Mouse (Mus musculus) ES-E14 (cell line): ENCODE data around the gene Bsph2. TPM values are rescaled to one million over a fixed set of nuclear protein-coding genes. Genes with fewer than 3 reads are reported as not detected.

Experiments
- DNase-seq: peaks from one replicate; pipeline ENCODE4 v3.0.0-alpha.2; 2013; ENCODE audit warnings: low read depth, low spot score
- H3K27ac ChIP-seq: 2 replicates; pipeline ENCODE4 v1.5.1; 2012; ENCODE audit warnings: low read depth, mild to moderate bottlenecking, low read length, moderate library complexity, mixed read lengths; ENCODE audit not compliant: poor library complexity, insufficient read depth, severe bottlenecking
- H3K36me3 ChIP-seq: 2 replicates; pipeline ENCODE4 v1.6.1; 2012; ENCODE audit warnings: mild to moderate bottlenecking, low read length, moderate library complexity, mixed read lengths; ENCODE audit not compliant: control insufficient read depth, poor library complexity, insufficient read depth, severe bottlenecking
- H3K4me1 ChIP-seq, 2 experiments: fragments of 150-350 bp in 1 of 2; sonication (generic) in 1 of 2; 2 replicates each; pipeline ENCODE4 v1.6.1; 2012; ENCODE audit warnings: low read length in 2 of 2, mild to moderate bottlenecking in 1 of 2, mixed read lengths in 1 of 2; ENCODE audit not compliant: control insufficient read depth in 2 of 2, insufficient read depth in 2 of 2, poor library complexity in 1 of 2
- H3K4me3 ChIP-seq, 2 experiments: fragments of 150-350 bp in 1 of 2; sonication (generic) in 1 of 2; 2 replicates each; pipeline ENCODE4 v1.5.1; 2012; ENCODE audit warnings: low read length in 2 of 2, low read depth in 1 of 2, mild to moderate bottlenecking in 1 of 2, mixed read lengths in 1 of 2; ENCODE audit not compliant: insufficient read depth in 1 of 2, poor library complexity in 1 of 2, severe bottlenecking in 1 of 2
- H3K9ac ChIP-seq: 2 replicates; pipeline ENCODE4 v1.6.1; 2012; ENCODE audit warnings: low read depth, mild to moderate bottlenecking, low read length, mixed read lengths; ENCODE audit not compliant: poor library complexity, insufficient read depth, severe bottlenecking
- H3K9me3 ChIP-seq: fragments of 150-350 bp; sonication (generic); 2 replicates; pipeline ENCODE4 v1.6.1; 2012; ENCODE audit warnings: low read depth, mild to moderate bottlenecking, low read length; ENCODE audit not compliant: control insufficient read depth, insufficient read depth
- CHD2 ChIP-seq: IDR thresholded peaks from 2 replicates; pipeline ENCODE4 v1.6.1; 2014; ENCODE audit warnings: mild to moderate bottlenecking, low read depth, low read length, inconsistent platforms
- HCFC1 ChIP-seq: IDR thresholded peaks from 2 replicates; pipeline ENCODE4 v1.6.1; 2012; ENCODE audit warnings: low read length, inconsistent platforms, borderline replicate concordance; ENCODE audit not compliant: insufficient read depth
- MAFK ChIP-seq: IDR thresholded peaks from 2 replicates; pipeline ENCODE4 v1.6.1; 2014; ENCODE audit warnings: mild to moderate bottlenecking, low read depth, low read length, inconsistent platforms; ENCODE audit not compliant: insufficient read depth
- ZC3H11A ChIP-seq: IDR thresholded peaks from 2 replicates; pipeline ENCODE4 v1.6.1; 2012; ENCODE audit warnings: low read depth, mild to moderate bottlenecking, inconsistent platforms, low read length, borderline replicate concordance
- ZNF384 ChIP-seq: IDR thresholded peaks from 2 replicates; pipeline ENCODE4 v1.6.1; 2012; ENCODE audit warnings: low read depth, low read length, inconsistent platforms
- in situ Hi-C, 2 experiments: fragments of 600-800 bp; cut with MboI; formaldehyde crosslinking; loops; one replicate each; pipeline ENCODE4 v1.15.1; 2025; ENCODE audit warnings: low sequenced_read_pairs in 2 of 2, inconsistent platforms in 1 of 2; ENCODE audit not compliant: unreplicated experiment in 2 of 2
- total RNA-seq: library from RNA; depleted of rRNA; stranded (reverse); fragments of 300-350 nt; gene quantifications from 2 replicates; pipeline ENCODE4 v1.2.3, GENCODE M21; 2012; rRNA removed

Gene Bsph2
- not detected in 2 replicates for total RNA-seq

- H3K9me3 ChIP-seq = no peaks in the 10 kb centered on the region
- no peak for DNase-seq
- H3K4me3 ChIP-seq = no peak within 1 kb of the TSS
- no peaks in the 10 kb centered on the region for H3K36me3 ChIP-seq
- no peak within 1 kb of the TSS for H3K27ac ChIP-seq
- TF ChIP-seq HCFC1 (no peak), ZNF384 (no peak), ZC3H11A (no peak), MAFK (no peak), CHD2 (no peak)
- in situ Hi-C loops = loop anchor here in 1 of 2 experiments (25.0 kb wide), 2 partner anchors 109 to 141 kb away; partner anchors contain the start of gene Bsph1
- no peaks in the 10 kb centered on the region for H3K4me1 ChIP-seq
- H3K9ac ChIP-seq = no peak within 1 kb of the TSS
Observed at GRCm38 (mm10) chr7:13570967-13571366, at the start of gene Bsph2. TSS of gene Bsph2 (minus strand) at chr7:13571067.

GRCm38 (mm10) chr7:13511539-13511938 is 59.3 kb downstream of the Bsph2 start:
- in situ Hi-C loops = no loop called here
- H3K4me3 ChIP-seq = no peak overlapping the region
- H3K9me3 ChIP-seq = no peaks in the 10 kb centered on the region
- TF ChIP-seq HCFC1 (no peak), CHD2 (no peak), MAFK (no peak), ZNF384 (no peak), ZC3H11A (no peak)
- no peak overlapping the region for H3K27ac ChIP-seq
- H3K4me1 ChIP-seq = no peaks in the 10 kb centered on the region
- no peaks in the 10 kb centered on the region for H3K36me3 ChIP-seq
- DNase-seq = no peak
- no peak overlapping the region for H3K9ac ChIP-seq

Other genes starting within 250 kb of the Bsph2 start
- gene Pla2g4c, start 246.4 kb downstream of the Bsph2 start, total RNA-seq = 1.5 and 2.9 TPM in 2 replicates
- gene Cabp5, start 172.9 kb downstream of the Bsph2 start, total RNA-seq = not detected in 2 replicates
- gene Bsph1, start 120.2 kb downstream of the Bsph2 start, total RNA-seq = not detected in 2 replicates
- not detected in 2 replicates for gene Sult2a5, start 52.9 kb upstream of the Bsph2 start, total RNA-seq
- not detected in 2 replicates for gene Sult2a2, start 162.4 kb upstream of the Bsph2 start, total RNA-seq